Mouse (Mus musculus) spleen, postnatal 4 days (tissue): Measurements from ENCODE around the gene Prune2.

Source experiments
- DNase-seq, 2 experiments: peaks; one replicate each; pipeline ENCODE4 v3.0.0; 2022; ENCODE audit warnings: low spot score in 2 of 2

Gene Prune2

GRCm38 (mm10) chr19:17124034-17124735 lies 168.3 kb downstream of the Prune2 start:
- peak; percentile 27 to 71 for DNase-seq

GRCm38 (mm10) chr19:17125380-17125779 lies 169.5 kb downstream of the Prune2 start:
- DNase-seq: no peak

- no peak for DNase-seq
Observed at GRCm38 (mm10) chr19:17130544-17130943, 174.6 kb downstream of the Prune2 start.

- DNase-seq: no peak
Observed at GRCm38 (mm10) chr19:17136677-17137460, 181.0 kb downstream of the Prune2 start.

GRCm38 (mm10) chr19:17137656-17138055 lies 181.7 kb downstream of the Prune2 start:
- no peak for DNase-seq

GRCm38 (mm10) chr19:17138144-17138915 lies 182.4 kb downstream of the Prune2 start:
- no peak for DNase-seq

GRCm38 (mm10) chr19:17140016-17140914 lies 184.3 kb downstream of the Prune2 start:
- DNase-seq: no peak

GRCm38 (mm10) chr19:17143245-17143644 lies 187.3 kb downstream of the Prune2 start:
- DNase-seq: no peak

GRCm38 (mm10) chr19:17144205-17144604 lies 188.3 kb downstream of the Prune2 start:
- no peak for DNase-seq

GRCm38 (mm10) chr19:17150064-17150463 lies 194.1 kb downstream of the Prune2 start:
- DNase-seq: no peak

- DNase-seq: no peak
Observed at GRCm38 (mm10) chr19:17151781-17152180, 195.9 kb downstream of the Prune2 start.

GRCm38 (mm10) chr19:17152461-17152860 lies 196.5 kb downstream of the Prune2 start:
- no peak for DNase-seq

- DNase-seq: no peak
Observed at GRCm38 (mm10) chr19:17153911-17154639, 198.2 kb downstream of the Prune2 start.

GRCm38 (mm10) chr19:17155216-17155615 lies 199.3 kb downstream of the Prune2 start:
- no peak for DNase-seq

GRCm38 (mm10) chr19:17159676-17160075 lies 203.8 kb downstream of the Prune2 start:
- DNase-seq: no peak

GRCm38 (mm10) chr19:17160231-17160630 lies 204.3 kb downstream of the Prune2 start:
- DNase-seq: no peak

- peak; percentile 29 to 65 for DNase-seq
Observed at GRCm38 (mm10) chr19:17163511-17163953, 207.6 kb downstream of the Prune2 start.

GRCm38 (mm10) chr19:17166288-17166687 lies 210.4 kb downstream of the Prune2 start:
- no peak for DNase-seq

- no peak for DNase-seq
Observed at GRCm38 (mm10) chr19:17168186-17168585, 212.3 kb downstream of the Prune2 start.

- no peak for DNase-seq
Observed at GRCm38 (mm10) chr19:17169746-17170145, 213.8 kb downstream of the Prune2 start.
